Mouse (Mus musculus) cerebellum, adult 2 months (tissue): ENCODE data around the gene Uba52. TPM values are rescaled to one million over a fixed set of nuclear protein-coding genes. Genes with fewer than 3 reads are reported as not detected.

Experiments used
- DNase-seq, 2 experiments: peaks; one replicate each; pipeline ENCODE4 v3.0.0; 2021
- H3K27ac ChIP-seq: fragments of 200-500 bp; 2 replicates; pipeline ENCODE4 v1.5.1; 2012; ENCODE audit warnings: low read length, control low read depth, inconsistent platforms; ENCODE audit not compliant: insufficient read depth
- H3K27me3 ChIP-seq: fragments of 200-500 bp; 2 replicates; pipeline ENCODE4 v1.6.1; 2012; ENCODE audit warnings: inconsistent platforms, mild to moderate bottlenecking, low read length, moderate library complexity; ENCODE audit not compliant: control insufficient read depth, insufficient read depth
- H3K4me1 ChIP-seq: fragments of 200-500 bp; 2 replicates; pipeline ENCODE4 v1.6.1; 2011; ENCODE audit warnings: low read length; ENCODE audit not compliant: control insufficient read depth, insufficient read depth
- H3K4me3 ChIP-seq: fragments of 200-500 bp; replicated peaks from 2 replicates; pipeline ENCODE3; 2011; ENCODE audit warnings: mild to moderate bottlenecking, low read depth, low read length, control low read depth; ENCODE audit not compliant: insufficient read depth
- CTCF ChIP-seq: fragments of 200-500 bp; IDR thresholded peaks from 2 replicates; pipeline ENCODE4 v1.5.1; 2011; ENCODE audit warnings: low read depth, mild to moderate bottlenecking, control low read depth, low read length, moderate library complexity, borderline replicate concordance; ENCODE audit not compliant: insufficient read depth
- POLR2A ChIP-seq: fragments of 200-500 bp; IDR thresholded peaks from 2 replicates; pipeline ENCODE4 v1.6.1; 2011; ENCODE audit warnings: low read length, control low read depth, borderline replicate concordance; ENCODE audit not compliant: insufficient read depth
- WGBS: fragments of 180-500 bp; shearing (Covaris S2); methylation state at CpG from one replicate; pipeline ENCODE4 v1.1.7; 2018; 5-methylcytosine and 5-hydroxymethylcytosine counted together
- polyA plus RNA-seq: library from polyadenylated mRNA; depleted of rRNA; stranded (reverse); fragments of >200 nt; gene quantifications from 2 replicates; pipeline ENCODE4 v1.2.3, GENCODE M21; 2012

Gene Uba52
- polyA plus RNA-seq, 1 experiment: 977 TPM

DNA sequence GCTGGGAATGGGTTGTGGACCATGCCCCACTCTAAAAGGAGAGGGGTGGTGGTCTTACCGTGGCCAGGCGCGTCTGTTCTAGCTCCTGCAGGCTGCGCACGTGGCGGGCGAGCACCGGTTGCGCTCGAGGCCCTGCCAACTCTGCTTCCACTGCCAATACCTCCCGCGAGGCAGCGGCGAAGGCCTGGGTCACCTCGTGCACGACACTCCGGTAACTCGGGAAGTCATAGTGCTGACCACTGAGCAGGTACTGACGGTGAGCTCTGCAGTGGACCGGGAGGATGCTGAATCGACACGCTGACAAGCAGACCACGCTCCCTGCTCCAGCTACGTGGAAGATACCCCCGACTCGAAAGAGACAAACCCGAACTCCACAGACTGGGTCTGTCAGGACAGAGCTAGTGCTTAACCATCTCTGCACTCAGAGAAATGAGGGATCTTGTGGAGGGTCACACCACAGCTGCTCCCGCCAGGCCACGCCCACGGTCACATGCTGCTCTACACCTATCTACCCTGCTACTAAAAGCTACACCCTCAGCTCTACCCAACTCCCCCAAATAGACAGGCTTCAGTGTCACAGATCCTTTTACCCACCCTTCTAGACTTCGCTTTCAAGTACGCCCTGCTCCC lies 4.8 kb downstream of the Uba52 start:
- peak overlapping the region; percentile 72 for H3K4me3 ChIP-seq
- no peaks in the 10 kb centered on the region for H3K27me3 ChIP-seq
- no peak overlapping the region for H3K27ac ChIP-seq
- TF ChIP-seq CTCF: no peak
- no peak for TF ChIP-seq POLR2A
- peak in 1 of 2 experiments; percentile 45 for DNase-seq
- 5% methylated on average over 32 of the region's 32 CpGs for WGBS
- H3K4me1 ChIP-seq: peaks cover 33% of the 10 kb centered on the region

GRCm38 (mm10) chr8:70504851-70505250 lies 5.8 kb downstream of the Uba52 start:
- no peak overlapping the region for H3K4me3 ChIP-seq
- H3K4me1 ChIP-seq: peaks cover 33% of the 10 kb centered on the region
- DNase-seq: peak; percentile 79 to 86
- WGBS: 49% methylated on average over 3 of the region's 3 CpGs
- no peak overlapping the region for H3K27ac ChIP-seq
- TF ChIP-seq CTCF (peak; percentile 87), POLR2A (no peak)
- no peaks in the 10 kb centered on the region for H3K27me3 ChIP-seq

- Histone ChIP-seq H3K4me1 (peaks cover 31% of the 10 kb centered on the region), H3K27ac (no peak overlapping the region), H3K4me3 (no peak overlapping the region), H3K27me3 (no peaks in the 10 kb centered on the region)
- TF ChIP-seq POLR2A: no peak
- TF ChIP-seq CTCF: no peak
- 8% methylated on average over 16 of the region's 16 CpGs for WGBS
- peak; percentile 62 to 67 for DNase-seq
Measured at GRCm38 (mm10) chr8:70504291-70504716, 6.3 kb downstream of the Uba52 start.

- 18% methylated on average over 46 of the region's 46 CpGs for WGBS
- DNase-seq: peak; percentile 80
- Histone ChIP-seq H3K4me1 (peaks cover 22% of the 10 kb centered on the region), H3K4me3 (no peak overlapping the region), H3K27me3 (no peaks in the 10 kb centered on the region), H3K27ac (no peak overlapping the region)
- TF ChIP-seq POLR2A (no peak), CTCF (peak; percentile 74)
Measured at GRCm38 (mm10) chr8:70503062-70503750, 7.4 kb downstream of the Uba52 start.

GRCm38 (mm10) chr8:70502540-70502939 lies 8.1 kb downstream of the Uba52 start:
- 47% methylated on average over 12 of the region's 12 CpGs for WGBS
- DNase-seq: no peak
- H3K27ac ChIP-seq: no peak overlapping the region
- H3K27me3 ChIP-seq: no peaks in the 10 kb centered on the region
- H3K4me3 ChIP-seq: no peak overlapping the region
- no peak for TF ChIP-seq POLR2A
- no peak for TF ChIP-seq CTCF
- H3K4me1 ChIP-seq: peaks cover 22% of the 10 kb centered on the region

GRCm38 (mm10) chr8:70501820-70502529 lies 8.6 kb downstream of the Uba52 start:
- WGBS: 18% methylated on average over 23 of the region's 23 CpGs
- Histone ChIP-seq H3K4me1 (peaks cover 22% of the 10 kb centered on the region), H3K4me3 (no peak overlapping the region), H3K27me3 (no peaks in the 10 kb centered on the region), H3K27ac (no peak overlapping the region)
- TF ChIP-seq CTCF (no peak), POLR2A (no peak)
- peak; percentile 60 to 61 for DNase-seq

DNA sequence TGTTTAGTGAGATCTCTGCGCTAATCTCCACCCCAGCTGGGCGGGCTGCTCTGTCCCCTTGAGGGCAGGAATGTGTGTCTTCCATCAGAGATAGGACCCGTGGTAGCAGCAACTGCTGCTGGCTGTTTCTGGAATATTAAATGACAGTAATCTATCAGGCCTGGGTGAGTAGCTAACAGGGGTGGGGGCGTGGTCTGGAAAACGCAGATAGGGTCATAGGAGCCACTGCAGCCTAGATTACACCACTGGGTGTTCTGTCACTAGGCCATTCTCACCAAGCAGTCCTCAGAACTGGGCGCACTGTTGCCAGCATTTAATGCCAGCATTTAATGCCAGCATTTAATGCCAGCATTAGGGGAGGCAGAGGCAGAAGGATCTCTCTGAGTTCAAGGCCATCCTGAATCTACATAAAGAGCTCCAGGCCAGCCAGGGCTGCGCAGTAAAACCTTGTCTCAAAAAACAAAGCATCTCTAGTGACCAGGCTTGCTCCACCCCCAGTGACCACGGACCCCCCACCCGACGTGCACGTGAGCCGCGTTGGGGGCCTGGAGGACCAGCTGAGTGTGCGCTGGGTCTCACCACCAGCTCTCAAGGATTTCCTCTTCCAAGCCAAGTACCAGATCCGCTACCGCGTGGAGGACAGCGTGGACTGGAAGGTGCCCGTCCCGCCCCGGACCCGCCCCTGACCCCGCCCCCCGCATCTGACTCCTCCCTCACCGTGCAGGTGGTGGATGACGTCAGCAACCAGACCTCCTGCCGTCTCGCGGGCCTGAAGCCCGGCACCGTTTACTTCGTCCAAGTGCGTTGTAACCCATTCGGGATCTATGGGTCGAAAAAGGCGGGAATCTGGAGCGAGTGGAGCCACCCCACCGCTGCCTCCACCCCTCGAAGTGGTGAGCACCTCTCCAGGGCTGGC lies 10.0 kb downstream of the Uba52 start:
- H3K4me3 ChIP-seq: peak overlapping the region; percentile 11
- 18% methylated on average over 38 of the region's 39 CpGs for WGBS
- DNase-seq: peak; percentile 81 to 85
- H3K27me3 ChIP-seq: no peaks in the 10 kb centered on the region
- peaks cover 20% of the 10 kb centered on the region for H3K4me1 ChIP-seq
- TF ChIP-seq POLR2A (no peak), CTCF (no peak)
- no peak overlapping the region for H3K27ac ChIP-seq
